Mouse (Mus musculus) heart, postnatal 0 days (tissue): Measurements from ENCODE around the gene Ctrl.

Experiments used
- CTCF ChIP-seq: IDR thresholded peaks from 2 replicates; pipeline ENCODE4 v1.5.1; 2016; ENCODE audit warnings: antibody characterized with exemption, control low read depth, low read depth
- EP300 ChIP-seq: IDR thresholded peaks from 2 replicates; pipeline ENCODE4 v1.6.1; 2016; ENCODE audit warnings: antibody characterized with exemption, low read depth

GRCm38 (mm10) chr8:105925123-105925522 lies 8.5 kb downstream of the Ctrl start:
- no peak for TF ChIP-seq EP300
- no peak for TF ChIP-seq CTCF
